Mouse (Mus musculus) stomach, embryonic 16.5 days (tissue): Measurements from ENCODE around the gene Frmd4a. TPM values are rescaled to one million over a fixed set of nuclear protein-coding genes. Genes with fewer than 3 reads are reported as not detected.

ENCODE experiments used
- ATAC-seq: fragments of 200-750 bp; cut with Nextera tagmentation; 2 replicates; pipeline ENCODE4 v1.8.0; 2017; ENCODE audit warnings: moderate number of reproducible peaks, moderate TSS enrichment; ENCODE audit not compliant: insufficient read depth, low FRiP score
- H3K27ac ChIP-seq: fragments of 300-500 bp; sonication (generic); 2 replicates; pipeline ENCODE4 v1.5.1; 2014; ENCODE audit warnings: low read length
- H3K27me3 ChIP-seq: fragments of 300-500 bp; sonication (generic); 2 replicates; pipeline ENCODE4 v1.6.1; 2014; ENCODE audit warnings: low read length, control low read depth, mixed read lengths; ENCODE audit not compliant: control insufficient read depth, insufficient read depth
- H3K36me3 ChIP-seq: fragments of 300-500 bp; sonication (generic); 2 replicates; pipeline ENCODE4 v1.6.1; 2014; ENCODE audit warnings: low read length; ENCODE audit not compliant: control insufficient read depth, insufficient read depth
- H3K4me1 ChIP-seq: fragments of 300-500 bp; sonication (generic); 2 replicates; pipeline ENCODE4 v1.6.1; 2014; ENCODE audit warnings: low read length, control low read depth, mixed read lengths; ENCODE audit not compliant: control insufficient read depth, insufficient read depth
- H3K4me2 ChIP-seq: fragments of 300-500 bp; sonication (generic); 2 replicates; pipeline ENCODE4 v1.6.1; 2014; ENCODE audit warnings: low read depth, low read length, mixed read lengths
- H3K4me3 ChIP-seq: fragments of 300-500 bp; sonication (generic); replicated peaks from 2 replicates; pipeline ENCODE4 v1.5.1; 2014; ENCODE audit warnings: mild to moderate bottlenecking, low read length
- H3K9ac ChIP-seq: fragments of 300-500 bp; sonication (generic); 2 replicates; pipeline ENCODE4 v1.6.1; 2014; ENCODE audit warnings: low read length
- H3K9me3 ChIP-seq: fragments of 300-500 bp; sonication (generic); replicated peaks from 2 replicates; pipeline ENCODE4 v1.6.1; 2016; ENCODE audit warnings: low read length, control low read depth; ENCODE audit not compliant: control insufficient read depth
- WGBS: fragments of 180-500 bp; shearing (Covaris S2); extraction: QIAGEN DNeasy Blood & Tissue Kit; methylation state at CpG from one replicate; pipeline ENCODE4 v1.1.7; 2014; 5-methylcytosine and 5-hydroxymethylcytosine counted together
- polyA plus RNA-seq: library from polyadenylated mRNA; unstranded; fragments of >200 nt; fragmentation: Nextera tagmentation; extraction: Ambion mirVana; gene quantifications from 2 replicates; pipeline ENCODE4 v1.2.1, GENCODE M21; 2015

The Frmd4a gene
- polyA plus RNA-seq, 1 experiment from 2014 or later: 19.6 TPM

DNA sequence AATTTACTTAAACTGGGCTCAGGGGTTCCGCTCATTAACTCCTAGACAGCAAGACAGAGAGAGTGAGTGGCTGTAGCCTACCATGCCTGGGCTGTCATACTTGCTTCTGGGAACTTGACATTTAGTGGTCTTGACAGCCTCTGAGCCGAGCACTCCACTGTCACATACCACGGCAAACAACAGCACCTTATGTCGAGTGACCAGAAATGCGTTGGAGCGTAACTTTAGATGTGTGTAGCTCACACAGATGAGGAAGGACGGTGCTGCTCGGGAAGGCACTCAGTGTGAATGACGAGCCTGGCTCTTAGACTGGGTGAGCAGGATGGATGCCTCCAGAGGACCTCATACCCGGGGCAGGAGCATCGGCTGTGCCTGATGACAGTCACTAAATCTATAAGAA is 463.6 kb downstream of the Frmd4a start:
- Histone ChIP-seq H3K27me3 (no peaks in the 10 kb centered on the region), H3K36me3 (no peaks in the 10 kb centered on the region), H3K9me3 (no peaks in the 10 kb centered on the region), H3K4me2 (no peak overlapping the region), H3K27ac (no peak overlapping the region), H3K4me3 (no peak overlapping the region), H3K9ac (no peak overlapping the region), H3K4me1 (peaks cover 3% of the 10 kb centered on the region; the same call in 1 of the 2 replicates)
- ATAC-seq: no peak
- 80% methylated on average over 11 of the region's 11 CpGs for WGBS

DNA sequence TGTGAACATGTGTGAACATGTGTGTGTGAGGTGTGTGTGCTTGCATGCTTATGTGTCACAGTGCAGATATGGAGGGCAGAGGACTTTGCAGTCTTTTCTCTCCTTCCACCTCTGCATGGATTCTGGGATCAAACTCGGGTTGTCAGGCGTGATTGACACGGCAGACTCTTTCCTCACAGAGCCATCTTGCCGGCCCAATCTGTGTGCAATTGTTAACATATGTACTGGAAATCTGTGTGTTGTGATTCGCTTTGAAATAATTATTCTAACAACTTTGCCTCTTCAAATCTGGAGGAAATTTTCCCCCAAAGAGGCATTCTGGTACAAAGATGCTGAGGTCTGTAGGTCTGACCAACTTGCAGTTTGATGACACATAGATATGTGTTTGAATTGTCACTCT is 468.7 kb downstream of the Frmd4a start:
- H3K4me3 ChIP-seq: no peak overlapping the region
- H3K27me3 ChIP-seq: no peaks in the 10 kb centered on the region
- no peaks in the 10 kb centered on the region for H3K36me3 ChIP-seq
- H3K9me3 ChIP-seq: no peaks in the 10 kb centered on the region
- no peak overlapping the region for H3K4me2 ChIP-seq
- ATAC-seq: no peak
- no peak overlapping the region for H3K9ac ChIP-seq
- H3K27ac ChIP-seq: no peak overlapping the region
- WGBS: 93% methylated on average over 5 of the region's 5 CpGs
- H3K4me1 ChIP-seq: no peaks in the 10 kb centered on the region

DNA sequence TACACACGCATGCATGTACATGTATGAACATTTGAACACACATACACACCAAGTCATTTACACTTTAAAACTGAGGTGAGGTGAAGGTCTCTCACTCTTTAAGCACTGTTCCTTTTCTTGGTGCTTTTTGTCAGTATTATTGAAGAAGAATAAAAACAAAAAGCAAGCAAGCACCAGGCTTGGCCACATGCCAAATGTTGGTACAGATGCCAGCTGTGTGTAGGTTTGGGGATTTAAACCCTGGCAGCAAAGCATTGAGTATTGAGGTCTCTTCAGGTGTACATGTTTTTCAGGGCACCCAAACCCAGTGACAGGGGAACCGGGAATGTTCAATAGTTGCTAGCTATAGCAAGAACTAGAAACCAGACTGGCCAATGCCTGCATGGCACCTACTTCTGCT is 469.8 kb downstream of the Frmd4a start:
- Histone ChIP-seq H3K36me3 (no peaks in the 10 kb centered on the region), H3K9ac (no peak overlapping the region), H3K4me3 (no peak overlapping the region), H3K4me2 (no peak overlapping the region), H3K27me3 (no peaks in the 10 kb centered on the region), H3K9me3 (no peaks in the 10 kb centered on the region), H3K4me1 (no peaks in the 10 kb centered on the region), H3K27ac (no peak overlapping the region)
- ATAC-seq: no peak
- WGBS: 90% methylated on average over 2 of the region's 2 CpGs

DNA sequence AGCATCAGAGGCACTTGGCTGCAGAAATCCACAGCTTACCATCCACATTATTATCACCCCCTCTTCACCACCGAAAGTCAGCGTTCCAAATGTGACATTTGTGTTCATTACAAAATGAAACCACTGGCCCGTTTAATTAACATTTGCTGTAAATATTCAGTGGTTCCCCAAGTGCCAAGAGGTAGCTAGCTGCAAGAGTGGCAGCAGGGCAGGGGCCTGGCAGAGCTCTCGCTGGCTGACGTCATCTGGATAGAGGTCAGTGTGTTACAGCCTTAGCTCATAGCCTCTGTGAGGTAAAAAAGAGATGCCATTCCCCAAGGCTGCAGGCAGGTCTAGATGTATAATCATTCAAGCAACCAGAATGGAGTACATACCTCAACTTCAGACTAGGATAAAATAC is 473.3 kb downstream of the Frmd4a start:
- Histone ChIP-seq H3K4me3 (no peak overlapping the region), H3K9me3 (no peaks in the 10 kb centered on the region), H3K4me2 (no peak overlapping the region), H3K36me3 (no peaks in the 10 kb centered on the region), H3K27me3 (no peaks in the 10 kb centered on the region), H3K4me1 (no peaks in the 10 kb centered on the region), H3K27ac (no peak overlapping the region), H3K9ac (no peak overlapping the region)
- ATAC-seq: no peak
- 71% methylated on average over 5 of the region's 5 CpGs for WGBS

DNA sequence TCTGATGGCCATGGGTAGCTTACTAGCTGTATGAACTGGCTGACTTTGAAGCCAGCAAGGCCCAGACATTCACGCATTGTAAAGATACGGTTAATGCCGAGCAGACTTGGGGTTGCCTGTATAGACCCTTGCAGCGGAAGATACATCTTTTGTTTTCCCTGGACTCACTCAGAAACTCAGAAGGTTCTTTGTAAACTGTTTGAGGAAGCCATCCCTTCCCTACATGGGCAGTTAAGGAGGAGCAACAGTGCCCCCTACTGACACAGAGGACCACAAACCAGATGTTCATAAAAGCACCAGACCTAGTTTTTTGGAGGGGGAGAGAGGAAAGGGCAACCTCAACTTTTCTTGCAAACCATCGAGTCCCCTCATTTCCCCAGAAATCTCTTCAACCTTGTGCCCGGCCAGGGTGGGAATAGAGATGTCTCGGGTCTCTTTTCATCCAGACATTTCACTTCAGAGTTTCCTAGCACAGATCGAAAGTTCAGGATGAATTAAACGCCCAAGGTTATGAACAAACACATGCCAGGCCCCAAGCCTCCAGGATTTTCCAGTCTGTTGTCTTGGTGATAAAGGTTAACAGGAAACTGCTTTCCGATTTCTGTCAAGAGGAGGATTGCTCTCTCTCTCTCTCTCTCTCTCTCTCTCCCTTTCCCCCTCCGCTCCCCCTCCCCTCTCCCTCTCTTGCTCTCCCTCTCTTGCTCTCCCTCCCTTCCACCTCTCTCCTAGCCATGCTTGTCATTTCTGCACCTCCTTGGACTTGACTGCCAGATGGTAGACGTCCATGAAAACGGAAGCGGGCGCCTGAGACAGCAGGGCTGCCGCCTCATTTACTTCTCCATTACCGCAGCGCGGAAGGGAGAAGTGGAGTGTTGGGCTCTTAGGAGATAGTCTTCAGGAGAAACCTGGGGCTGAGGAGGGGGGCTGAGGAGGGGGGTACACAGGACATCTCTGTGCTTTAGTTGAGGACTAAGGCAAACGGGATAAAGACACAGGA is 475.3 kb downstream of the Frmd4a start:
- H3K27me3 ChIP-seq: no peaks in the 10 kb centered on the region
- H3K4me2 ChIP-seq: peak overlapping the region; percentile 19; the same call in 1 of the 2 replicates
- peak; percentile 53; the same call in 1 of the 2 replicates for ATAC-seq
- no peaks in the 10 kb centered on the region for H3K36me3 ChIP-seq
- H3K4me1 ChIP-seq: no peaks in the 10 kb centered on the region
- peak overlapping the region; percentile 17; the same call in 1 of the 2 replicates for H3K27ac ChIP-seq
- no peak overlapping the region; the same call in 1 of the 2 replicates for H3K9ac ChIP-seq
- H3K9me3 ChIP-seq: no peaks in the 10 kb centered on the region
- WGBS: 30% methylated on average over 20 of the region's 20 CpGs
- H3K4me3 ChIP-seq: no peak overlapping the region

DNA sequence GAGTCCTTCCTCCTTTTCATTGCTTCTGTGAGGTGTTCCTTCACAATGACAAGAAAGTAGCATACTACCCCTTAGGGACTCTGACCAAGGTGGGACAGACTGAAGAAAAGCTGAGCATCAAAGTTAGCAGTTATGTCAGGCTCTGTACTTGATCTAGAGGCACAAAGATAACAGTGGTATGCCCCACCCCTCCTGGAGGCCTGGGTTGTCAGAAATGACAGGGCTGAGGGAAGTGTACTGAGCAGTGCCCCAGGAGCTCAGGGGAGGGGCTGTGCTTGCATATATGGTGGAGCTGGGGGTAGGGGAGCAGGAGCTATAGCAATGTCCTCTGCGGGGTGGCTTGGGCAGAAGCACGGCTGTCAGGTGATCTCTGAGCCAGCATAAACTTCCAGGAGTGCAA is 477.0 kb downstream of the Frmd4a start:
- Histone ChIP-seq H3K9me3 (no peaks in the 10 kb centered on the region), H3K36me3 (no peaks in the 10 kb centered on the region), H3K27ac (no peak overlapping the region), H3K4me2 (no peak overlapping the region), H3K4me3 (no peak overlapping the region), H3K9ac (no peak overlapping the region), H3K4me1 (no peaks in the 10 kb centered on the region), H3K27me3 (no peaks in the 10 kb centered on the region)
- no peak for ATAC-seq
- 62% methylated on average over 2 of the region's 2 CpGs for WGBS

DNA sequence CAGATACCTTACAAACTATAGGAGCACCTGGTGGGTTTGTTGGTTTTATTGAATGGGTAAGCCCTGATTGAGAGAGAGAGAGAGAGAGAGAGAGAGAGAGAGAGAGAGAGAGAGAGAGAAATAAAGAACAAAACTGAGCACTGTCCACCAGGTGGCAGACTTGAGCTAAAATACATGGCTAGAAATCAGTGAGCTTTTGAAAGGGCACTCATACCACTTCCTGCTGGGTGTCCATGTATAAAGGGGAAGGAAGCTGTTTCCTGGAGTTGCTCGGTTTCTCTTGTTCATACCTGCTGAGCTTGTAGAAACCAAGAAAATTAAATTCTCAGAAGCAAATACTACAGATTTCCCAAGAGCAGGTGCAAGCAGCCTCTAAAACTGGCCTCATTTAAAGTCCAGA is 481.7 kb downstream of the Frmd4a start:
- Histone ChIP-seq H3K9ac (no peak overlapping the region), H3K27ac (no peak overlapping the region), H3K36me3 (no peaks in the 10 kb centered on the region), H3K4me2 (no peak overlapping the region), H3K4me1 (no peaks in the 10 kb centered on the region), H3K9me3 (no peaks in the 10 kb centered on the region), H3K4me3 (no peak overlapping the region), H3K27me3 (no peaks in the 10 kb centered on the region)
- 9% methylated on average over 1 of the region's 1 CpGs for WGBS
- no peak; the same call in 1 of the 2 replicates for ATAC-seq

DNA sequence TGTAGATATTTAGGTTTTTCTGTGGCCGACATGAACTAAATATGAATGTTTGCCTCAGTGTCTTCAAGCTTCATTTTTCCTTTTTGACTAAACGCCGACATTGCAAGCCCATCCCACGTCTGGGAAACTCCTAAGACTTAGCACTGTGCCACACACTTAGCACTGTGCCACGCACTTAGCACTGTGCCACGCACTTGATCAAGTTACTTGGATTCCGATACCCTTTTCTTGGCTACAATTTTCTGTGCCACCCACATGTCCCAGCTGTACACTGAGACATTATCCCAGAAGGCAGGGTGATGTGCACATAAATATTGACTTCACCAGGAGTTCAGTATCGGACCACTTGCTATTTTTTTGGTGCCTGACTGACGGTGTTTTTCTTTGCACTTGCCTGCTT is 482.4 kb downstream of the Frmd4a start:
- Histone ChIP-seq H3K27me3 (no peaks in the 10 kb centered on the region), H3K36me3 (no peaks in the 10 kb centered on the region), H3K9me3 (no peaks in the 10 kb centered on the region), H3K4me1 (no peaks in the 10 kb centered on the region), H3K4me2 (no peak overlapping the region), H3K9ac (no peak overlapping the region), H3K27ac (no peak overlapping the region), H3K4me3 (no peak overlapping the region)
- no peak for ATAC-seq
- 90% methylated on average over 9 of the region's 9 CpGs for WGBS

DNA sequence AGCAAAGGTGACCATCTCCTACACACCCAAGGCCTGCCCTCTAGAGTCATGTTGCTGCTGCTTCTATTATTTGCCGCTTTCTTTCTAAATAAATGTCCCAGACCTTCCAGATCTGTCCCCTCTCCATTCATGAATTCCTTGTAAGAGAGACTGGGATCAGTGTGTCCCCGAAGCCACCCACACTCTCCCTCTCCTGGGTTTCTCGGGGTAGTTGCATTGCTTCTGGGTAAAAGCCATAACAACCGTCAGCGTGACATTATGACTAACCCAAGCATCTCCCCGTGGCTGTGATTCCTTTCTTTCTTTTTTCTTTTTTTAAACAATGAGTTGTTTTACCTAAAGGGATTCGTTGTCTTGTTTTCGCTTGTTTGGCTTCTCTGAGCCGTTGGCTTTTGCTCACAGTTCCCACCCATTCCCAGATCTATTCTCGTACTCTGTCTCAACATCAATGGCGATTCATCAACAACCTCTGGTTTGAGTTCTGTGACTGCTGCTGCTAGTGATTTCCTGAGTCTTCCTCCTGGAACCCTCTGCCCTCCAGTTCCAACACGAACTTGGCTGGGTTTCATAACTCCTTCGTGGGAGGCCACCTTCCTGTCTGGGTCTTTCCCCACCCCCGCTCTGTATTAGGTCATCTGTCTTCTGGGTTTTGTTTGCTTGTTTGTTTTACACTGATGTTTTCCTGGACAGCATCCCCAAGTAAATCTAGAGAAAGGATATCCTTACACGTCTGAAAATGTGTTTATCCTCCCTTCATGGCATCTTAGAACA is 483.9 kb downstream of the Frmd4a start:
- H3K4me1 ChIP-seq: no peaks in the 10 kb centered on the region
- H3K27ac ChIP-seq: no peak overlapping the region
- WGBS: 63% methylated on average over 15 of the region's 15 CpGs
- no peaks in the 10 kb centered on the region for H3K36me3 ChIP-seq
- no peak overlapping the region; the same call in 1 of the 2 replicates for H3K9ac ChIP-seq
- H3K27me3 ChIP-seq: no peaks in the 10 kb centered on the region
- H3K4me2 ChIP-seq: no peak overlapping the region
- H3K9me3 ChIP-seq: no peaks in the 10 kb centered on the region
- no peak overlapping the region for H3K4me3 ChIP-seq
- ATAC-seq: no peak
